Mouse (Mus musculus) limb, embryonic 15.5 days (tissue): Measurements from ENCODE around the gene Npy4r. TPM values are rescaled to one million over a fixed set of nuclear protein-coding genes. Genes with fewer than 3 reads are reported as not detected.
A peak's percentile ranks its signal among the peaks of the same experiment; 100 is the strongest.

ENCODE experiments used
- ATAC-seq: fragments of 200-750 bp; cut with Nextera tagmentation; 2 replicates; pipeline ENCODE4 v1.8.0; 2017; ENCODE audit warnings: low read depth, moderate TSS enrichment; ENCODE audit not compliant: insufficient number of reproducible peaks, low FRiP score, low TSS enrichment
- H3K27ac ChIP-seq: fragments of 300-500 bp; sonication (generic); 2 replicates; pipeline ENCODE4 v1.5.1; 2015; ENCODE audit warnings: moderate library complexity, mild to moderate bottlenecking, inconsistent platforms
- H3K27me3 ChIP-seq: fragments of 300-500 bp; sonication (generic); 2 replicates; pipeline ENCODE4 v1.6.1; 2015; ENCODE audit warnings: inconsistent platforms
- H3K36me3 ChIP-seq: fragments of 300-500 bp; sonication (generic); 2 replicates; pipeline ENCODE4 v1.6.1; 2015; ENCODE audit warnings: inconsistent platforms
- H3K4me1 ChIP-seq: fragments of 300-500 bp; sonication (generic); 2 replicates; pipeline ENCODE4 v1.6.1; 2015; ENCODE audit warnings: inconsistent platforms
- H3K4me2 ChIP-seq: fragments of 300-500 bp; sonication (generic); 2 replicates; pipeline ENCODE4 v1.6.1; 2015; ENCODE audit warnings: mild to moderate bottlenecking, inconsistent platforms
- H3K4me3 ChIP-seq: fragments of 300-500 bp; sonication (generic); 2 replicates; pipeline ENCODE4 v1.5.1; 2015; ENCODE audit warnings: mild to moderate bottlenecking, inconsistent platforms
- H3K9ac ChIP-seq: fragments of 300-500 bp; sonication (generic); 2 replicates; pipeline ENCODE4 v1.6.1; 2015; ENCODE audit warnings: inconsistent platforms
- H3K9me3 ChIP-seq: fragments of 300-500 bp; sonication (generic); 2 replicates; pipeline ENCODE4 v1.6.1; 2016; ENCODE audit warnings: inconsistent platforms
- WGBS: fragments of 180-500 bp; shearing (Covaris S2); methylation state at CpG from one replicate; pipeline ENCODE4 v1.1.7; 2015; 5-methylcytosine and 5-hydroxymethylcytosine counted together
- polyA plus RNA-seq: library from polyadenylated mRNA; unstranded; fragments of >200 nt; fragmentation: Nextera tagmentation; extraction: Ambion mirVana; gene quantifications from 2 replicates; pipeline ENCODE4 v1.2.1, GENCODE M21; 2015

Npy4r gene
- polyA plus RNA-seq, result 0.09 TPM in 1 of 2 replicates, not detected in the other

DNA sequence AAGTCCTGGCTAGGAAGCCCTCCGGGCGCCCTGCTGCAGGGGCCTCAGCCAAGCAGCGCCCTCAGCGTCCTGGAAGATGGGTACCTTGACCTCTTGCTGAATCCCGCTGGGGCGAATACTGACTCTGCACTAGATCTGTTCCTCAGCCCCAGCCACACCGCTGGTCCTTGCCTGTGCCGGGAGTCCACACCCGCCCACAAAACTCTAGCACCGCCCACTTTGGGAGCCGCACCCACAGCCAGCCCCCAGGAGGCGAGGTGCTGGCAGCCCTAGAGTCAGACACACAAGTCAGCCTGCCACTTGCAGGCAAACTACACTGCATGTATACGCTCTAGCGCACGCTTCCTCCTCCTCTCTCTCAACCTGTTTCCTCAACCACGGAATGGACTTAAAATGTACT lies at the start of gene Npy4r:
TSS of gene Npy4r (minus strand) at position 148 of the 400 bp plus-strand sequence.
- Histone ChIP-seq H3K4me1 (peaks cover 10% of the 10 kb centered on the region), H3K9me3 (no peaks in the 10 kb centered on the region), H3K9ac (no peak within 1 kb of the TSS), H3K27ac (no peak within 1 kb of the TSS), H3K4me2 (peak within 1 kb of the TSS; percentile 40), H3K36me3 (no peaks in the 10 kb centered on the region), H3K27me3 (no peaks in the 10 kb centered on the region), H3K4me3 (no peak within 1 kb of the TSS)
- ATAC-seq, result peak; percentile 49; the same call in 1 of the 2 replicates
- WGBS, result 15% methylated on average over 16 of the region's 16 CpGs

DNA sequence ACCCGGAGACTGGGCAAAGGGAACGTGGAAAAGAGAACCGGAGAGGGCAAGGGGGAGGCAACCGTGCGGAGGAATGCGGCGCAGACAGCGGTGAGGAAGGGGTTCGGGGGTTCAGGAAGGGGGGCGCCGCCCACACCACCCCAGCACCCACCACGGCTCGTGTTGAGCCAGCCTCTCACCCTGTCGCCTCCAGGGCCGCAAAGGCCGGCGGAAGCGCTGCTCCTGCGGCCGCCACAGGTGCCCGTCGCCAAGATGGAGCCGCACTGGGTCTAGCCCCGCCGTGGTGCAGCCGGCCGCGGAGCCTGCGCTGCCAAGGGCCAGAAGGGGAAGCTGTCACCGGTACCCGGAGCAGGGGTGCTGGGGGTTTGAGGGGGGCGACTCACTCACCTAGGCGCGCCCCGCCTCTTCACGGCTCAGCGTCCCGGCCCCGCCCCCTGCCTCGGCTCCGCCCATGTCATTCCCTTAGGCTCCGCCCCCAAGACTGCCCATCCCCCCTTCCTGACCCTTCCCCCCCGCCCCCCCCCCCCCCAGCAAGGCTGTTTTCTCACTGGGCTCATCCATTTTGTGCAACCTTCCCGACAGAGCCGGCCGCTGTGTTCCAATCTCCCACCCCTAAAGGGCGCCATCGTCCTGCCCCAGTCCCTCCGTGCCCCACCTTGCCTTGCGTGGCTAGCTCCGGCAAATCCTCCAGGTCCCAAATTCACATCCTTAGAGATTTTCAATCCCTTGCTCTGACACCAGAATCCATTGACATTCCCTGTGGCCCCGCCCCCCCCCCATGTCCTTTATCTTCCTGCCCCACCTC lies 49.1 kb upstream of the Npy4r start, which contains the start of gene Gprin2:
TSS of gene Gprin2 (minus strand) at position 423 of the 805 bp plus-strand sequence.
- H3K4me2 ChIP-seq, result peak within 1 kb of the TSS; percentile 93
- peak within 1 kb of the TSS; percentile 66 for H3K4me3 ChIP-seq
- 3% methylated on average over 41 of the region's 52 CpGs for WGBS
- H3K9ac ChIP-seq, result peak within 1 kb of the TSS; percentile 57
- ATAC-seq, result no peak
- no peaks in the 10 kb centered on the region for H3K9me3 ChIP-seq
- peaks cover 7% of the 10 kb centered on the region; the same call in 1 of the 2 replicates for H3K27me3 ChIP-seq
- 0 out of 2 replicates have a peak within 1 kb of the TSS, but pooled peaks have one; percentile 27 for H3K27ac ChIP-seq
- H3K36me3 ChIP-seq, result no peaks in the 10 kb centered on the region
- H3K4me1 ChIP-seq, result peaks cover 23% of the 10 kb centered on the region

DNA sequence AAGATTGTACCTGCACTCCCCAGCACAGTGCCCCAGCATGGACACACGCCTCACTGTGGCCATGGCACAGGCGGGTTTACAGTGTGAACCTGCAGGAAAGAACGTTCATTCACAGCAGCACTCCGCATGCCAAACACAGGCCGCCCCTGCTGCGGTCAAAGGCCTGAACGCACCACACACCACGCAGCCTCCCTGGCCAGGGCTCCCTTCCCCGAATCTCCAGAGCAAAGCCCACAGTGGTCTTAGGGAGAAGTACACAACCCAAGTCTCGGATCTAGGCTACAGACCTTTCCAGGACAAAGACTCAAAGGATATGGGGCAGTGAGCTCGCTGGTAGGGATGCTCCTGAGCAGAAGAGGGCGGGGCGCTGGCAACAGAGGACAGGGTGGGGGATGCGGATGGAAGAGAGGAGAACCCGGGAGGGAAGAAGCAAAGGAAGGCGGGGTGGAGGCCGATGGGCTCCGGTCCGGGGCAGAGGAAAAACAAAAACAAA lies 48.5 kb upstream of the Npy4r start:
- H3K4me2 ChIP-seq, result peak overlapping the region; percentile 93
- peak overlapping the region; percentile 57 for H3K9ac ChIP-seq
- no peaks in the 10 kb centered on the region for H3K36me3 ChIP-seq
- peaks cover 29% of the 10 kb centered on the region for H3K4me1 ChIP-seq
- H3K27ac ChIP-seq, result 0 out of 2 replicates have a peak overlapping the region, but pooled peaks have one; percentile 27
- peaks cover 7% of the 10 kb centered on the region; the same call in 1 of the 2 replicates for H3K27me3 ChIP-seq
- no peaks in the 10 kb centered on the region for H3K9me3 ChIP-seq
- 4% methylated on average over 19 of the region's 19 CpGs for WGBS
- H3K4me3 ChIP-seq, result peak overlapping the region; percentile 66
- ATAC-seq, result no peak

DNA sequence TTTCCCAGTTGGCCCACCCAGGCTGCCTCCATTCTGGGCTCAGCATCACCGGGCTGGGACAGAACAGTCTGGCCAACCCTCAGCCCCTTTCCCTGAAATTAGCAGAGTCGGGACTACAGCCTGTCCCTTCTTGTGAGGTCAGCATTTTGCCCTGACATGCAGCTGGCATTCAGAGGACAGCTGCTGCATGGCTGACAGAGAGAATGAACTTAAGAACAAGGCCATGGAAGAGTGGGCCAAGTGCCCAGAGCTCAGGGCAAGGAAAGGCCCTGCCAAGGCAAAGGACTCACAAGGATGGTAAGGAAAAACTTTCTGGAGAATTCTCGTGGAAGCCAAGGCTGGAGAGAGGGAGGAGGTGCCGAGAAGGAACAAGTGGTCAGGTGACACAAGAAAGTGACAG lies 44.4 kb upstream of the Npy4r start:
- Histone ChIP-seq H3K4me1 (peaks cover 29% of the 10 kb centered on the region), H3K9ac (no peak overlapping the region), H3K27me3 (no peaks in the 10 kb centered on the region; the same call in 1 of the 2 replicates), H3K27ac (peak overlapping the region; percentile 35; the same call in 1 of the 2 replicates), H3K36me3 (no peaks in the 10 kb centered on the region), H3K4me3 (no peak overlapping the region), H3K4me2 (no peak overlapping the region), H3K9me3 (no peaks in the 10 kb centered on the region)
- 25% methylated on average over 4 of the region's 4 CpGs for WGBS
- no peak for ATAC-seq

DNA sequence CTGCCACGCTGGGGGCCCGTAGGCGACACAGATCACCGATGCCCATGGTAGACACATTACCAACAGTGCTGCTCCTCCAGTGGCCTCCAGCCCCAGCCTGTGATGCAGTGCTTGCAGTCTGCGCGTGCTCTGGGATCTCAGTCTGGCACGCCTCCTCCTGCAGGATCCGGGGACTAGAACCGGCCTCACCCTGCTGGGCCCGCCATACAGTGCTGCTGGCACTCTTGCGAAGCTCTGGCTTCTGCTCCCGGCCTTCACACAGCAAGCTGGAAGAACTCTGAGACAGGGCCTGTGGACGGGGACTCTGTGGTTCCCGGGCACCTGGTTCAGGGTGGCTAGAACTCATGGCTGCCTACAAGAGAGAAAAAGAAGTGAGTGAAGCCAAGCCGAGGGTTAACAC lies 43.2 kb upstream of the Npy4r start:
- 82% methylated on average over 15 of the region's 15 CpGs for WGBS
- ATAC-seq, result no peak
- H3K4me3 ChIP-seq, result no peak overlapping the region
- H3K27ac ChIP-seq, result no peak overlapping the region
- no peaks in the 10 kb centered on the region; the same call in 1 of the 2 replicates for H3K27me3 ChIP-seq
- H3K36me3 ChIP-seq, result no peaks in the 10 kb centered on the region
- no peaks in the 10 kb centered on the region for H3K9me3 ChIP-seq
- peaks cover 21% of the 10 kb centered on the region for H3K4me1 ChIP-seq
- H3K9ac ChIP-seq, result no peak overlapping the region
- no peak overlapping the region for H3K4me2 ChIP-seq

DNA sequence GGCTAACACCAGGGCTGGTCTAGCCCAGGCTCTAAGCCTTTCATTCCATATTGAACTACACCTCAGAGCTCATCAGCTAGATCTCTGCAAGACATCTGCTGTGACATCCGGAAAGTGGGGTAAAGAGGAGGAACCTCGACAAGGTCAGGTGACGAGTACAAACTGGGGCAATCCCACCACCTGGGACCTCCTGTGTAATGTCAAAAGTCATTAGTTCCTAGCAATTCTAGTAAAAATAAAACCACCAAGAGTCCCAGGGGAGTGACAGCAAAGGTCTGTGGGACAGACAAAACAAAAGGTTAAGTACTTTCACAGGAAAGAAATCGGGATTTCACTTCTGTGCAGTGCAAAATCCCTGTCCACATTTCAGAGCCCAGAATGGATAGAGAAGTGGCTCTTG lies 41.6 kb upstream of the Npy4r start:
- no peaks in the 10 kb centered on the region for H3K36me3 ChIP-seq
- no peak for ATAC-seq
- no peak overlapping the region for H3K4me3 ChIP-seq
- no peaks in the 10 kb centered on the region for H3K9me3 ChIP-seq
- no peaks in the 10 kb centered on the region; the same call in 1 of the 2 replicates for H3K27me3 ChIP-seq
- H3K9ac ChIP-seq, result no peak overlapping the region
- no peak overlapping the region for H3K4me2 ChIP-seq
- peaks cover 15% of the 10 kb centered on the region for H3K4me1 ChIP-seq
- no peak overlapping the region for H3K27ac ChIP-seq
- 71% methylated on average over 4 of the region's 4 CpGs for WGBS

DNA sequence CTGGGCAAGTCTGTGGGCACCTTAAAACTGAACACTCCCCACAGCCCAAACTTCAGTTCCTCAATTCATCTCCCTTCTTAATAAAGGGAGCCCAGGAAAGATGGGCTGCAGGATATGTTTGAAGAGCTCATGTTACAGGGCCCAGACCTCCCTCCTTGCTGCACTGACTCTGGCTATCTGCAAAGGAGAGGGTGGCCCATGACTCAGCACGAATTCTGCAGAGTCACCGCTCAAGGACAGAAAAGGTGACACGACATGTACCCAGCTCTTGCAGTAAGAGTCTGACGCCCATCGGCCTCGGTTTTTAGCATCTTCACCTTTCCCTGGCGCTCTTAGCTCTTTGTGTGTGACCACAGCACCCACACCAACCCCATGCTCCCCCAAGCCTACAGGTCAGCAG lies 38.1 kb upstream of the Npy4r start:
- H3K9me3 ChIP-seq, result no peaks in the 10 kb centered on the region
- H3K4me1 ChIP-seq, result no peaks in the 10 kb centered on the region; the same call in 1 of the 2 replicates
- WGBS, result 71% methylated on average over 7 of the region's 7 CpGs
- no peak overlapping the region for H3K4me2 ChIP-seq
- no peak overlapping the region for H3K4me3 ChIP-seq
- ATAC-seq, result no peak
- no peaks in the 10 kb centered on the region for H3K27me3 ChIP-seq
- H3K27ac ChIP-seq, result no peak overlapping the region
- H3K36me3 ChIP-seq, result no peaks in the 10 kb centered on the region
- no peak overlapping the region for H3K9ac ChIP-seq

DNA sequence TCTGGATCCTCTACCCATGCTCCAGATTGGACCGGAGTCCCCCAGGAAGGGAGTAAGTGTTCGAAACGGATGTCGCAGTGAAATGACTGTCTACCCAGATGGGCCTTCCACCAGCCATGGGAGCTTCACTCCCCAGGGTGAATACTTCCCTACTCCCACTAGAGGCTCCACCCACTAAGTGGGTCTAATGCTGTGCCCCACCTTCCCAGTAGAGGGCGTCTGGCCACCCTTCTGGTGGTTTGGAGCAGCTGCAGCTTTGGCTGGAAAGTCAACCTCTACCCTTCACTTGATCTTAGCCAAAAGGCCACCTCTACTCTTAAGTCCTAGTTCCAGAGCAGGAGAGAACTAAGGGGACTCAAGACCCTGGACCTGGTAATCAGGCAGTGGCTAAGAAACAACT lies 36.3 kb upstream of the Npy4r start:
- 68% methylated on average over 5 of the region's 5 CpGs for WGBS
- no peak for ATAC-seq

DNA sequence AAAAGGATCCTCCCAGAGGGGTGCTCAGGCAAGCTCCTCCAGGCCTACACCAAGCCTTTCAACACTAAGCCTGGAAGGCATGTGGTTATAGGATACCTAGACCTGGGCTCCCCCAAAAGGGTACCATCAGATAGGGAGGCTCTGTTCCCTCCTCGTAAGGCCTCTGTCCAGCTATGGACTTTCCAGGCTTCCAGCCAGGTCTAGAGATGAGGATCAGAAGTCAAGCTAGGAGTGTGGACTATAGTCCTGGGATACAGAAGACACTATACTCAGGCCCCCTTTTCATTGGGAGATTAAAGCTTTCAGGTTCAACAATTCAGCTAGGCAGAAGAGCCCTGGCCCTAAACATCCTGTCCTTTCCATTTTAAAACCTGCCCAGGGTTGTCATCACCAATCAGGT lies 30.8 kb upstream of the Npy4r start:
- H3K4me1 ChIP-seq, result no peaks in the 10 kb centered on the region; the same call in 1 of the 2 replicates
- H3K9me3 ChIP-seq, result no peaks in the 10 kb centered on the region
- ATAC-seq, result no peak
- H3K4me2 ChIP-seq, result no peak overlapping the region
- WGBS, result 81% methylated on average over 1 of the region's 1 CpGs
- H3K36me3 ChIP-seq, result no peaks in the 10 kb centered on the region
- H3K27ac ChIP-seq, result no peak overlapping the region
- H3K4me3 ChIP-seq, result no peak overlapping the region
- no peak overlapping the region for H3K9ac ChIP-seq
- no peaks in the 10 kb centered on the region for H3K27me3 ChIP-seq

More for the DNA sequence above, 36.3 kb upstream of the Npy4r start:
- H3K4me2 ChIP-seq, result no peak overlapping the region
- no peak overlapping the region for H3K27ac ChIP-seq
- no peaks in the 10 kb centered on the region for H3K9me3 ChIP-seq
- no peaks in the 10 kb centered on the region for H3K36me3 ChIP-seq
- H3K9ac ChIP-seq, result no peak overlapping the region
- H3K27me3 ChIP-seq, result no peaks in the 10 kb centered on the region
- no peak overlapping the region for H3K4me3 ChIP-seq
- H3K4me1 ChIP-seq, result no peaks in the 10 kb centered on the region; the same call in 1 of the 2 replicates

DNA sequence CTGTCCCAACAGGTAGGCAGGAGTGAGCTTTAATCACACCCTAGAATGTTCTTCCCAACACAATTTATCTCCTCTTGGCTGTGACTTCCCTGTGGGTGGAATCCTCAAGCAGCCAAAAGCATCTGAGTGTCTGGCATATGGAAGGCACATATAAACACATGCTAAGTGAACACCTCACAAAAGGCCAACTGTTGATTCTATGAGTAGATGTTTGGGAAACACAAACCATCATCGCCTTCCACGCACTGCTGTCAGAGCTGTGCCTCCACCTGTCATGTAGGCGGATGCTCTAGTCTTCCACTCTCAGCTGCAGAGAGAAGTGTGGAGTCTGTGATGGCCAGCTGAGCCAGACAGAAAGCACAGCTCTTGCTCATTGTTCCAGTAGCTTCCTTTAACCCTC lies 27.1 kb upstream of the Npy4r start:
- WGBS, result 79% methylated on average over 3 of the region's 3 CpGs
- Histone ChIP-seq H3K27ac (no peak overlapping the region), H3K4me3 (no peak overlapping the region), H3K4me1 (no peaks in the 10 kb centered on the region), H3K27me3 (no peaks in the 10 kb centered on the region), H3K9me3 (no peaks in the 10 kb centered on the region), H3K36me3 (no peaks in the 10 kb centered on the region), H3K9ac (no peak overlapping the region), H3K4me2 (no peak overlapping the region)
- no peak for ATAC-seq

DNA sequence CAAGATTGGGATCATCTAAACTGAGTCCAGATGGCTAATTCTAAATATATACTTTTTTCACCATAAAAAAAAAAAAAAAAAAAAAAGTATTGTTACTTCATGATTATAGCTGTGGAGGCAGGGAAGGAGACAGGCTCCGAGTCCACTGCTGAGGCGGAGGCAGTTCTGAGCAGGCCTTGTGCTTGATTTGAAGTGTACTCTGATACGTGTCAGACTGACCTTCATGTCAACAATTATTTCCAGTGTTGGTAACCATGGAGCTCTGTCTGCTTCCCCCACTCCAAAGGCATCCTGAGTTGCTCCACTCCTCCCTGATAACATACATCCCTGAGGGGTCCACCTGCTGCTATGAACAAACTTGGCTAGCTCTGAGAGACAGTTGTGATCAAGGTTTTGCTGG lies 18.8 kb upstream of the Npy4r start:
- Histone ChIP-seq H3K27me3 (no peaks in the 10 kb centered on the region), H3K4me3 (no peak overlapping the region), H3K4me1 (no peaks in the 10 kb centered on the region), H3K27ac (no peak overlapping the region), H3K36me3 (no peaks in the 10 kb centered on the region), H3K4me2 (no peak overlapping the region), H3K9me3 (no peaks in the 10 kb centered on the region), H3K9ac (no peak overlapping the region)
- no peak for ATAC-seq
- 85% methylated on average over 3 of the region's 3 CpGs for WGBS

DNA sequence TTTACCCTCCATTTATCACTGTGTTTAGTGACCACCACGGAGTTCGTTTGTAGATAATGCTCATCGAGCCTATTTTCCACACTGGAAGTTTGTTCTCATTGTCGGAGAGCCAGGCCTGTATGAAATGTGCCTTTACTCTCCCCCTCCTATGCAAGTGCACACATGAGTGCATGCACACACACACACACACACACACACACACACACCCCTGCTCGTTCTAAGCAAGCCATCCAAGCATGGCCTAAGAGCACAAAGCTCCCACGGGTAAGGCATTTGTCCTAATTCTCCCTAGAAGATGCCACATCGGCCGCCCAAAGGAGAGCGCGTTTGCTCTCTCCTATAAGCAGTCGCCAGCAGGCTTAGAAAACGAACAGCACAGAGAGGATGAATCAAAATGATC lies 3.5 kb upstream of the Npy4r start:
- Histone ChIP-seq H3K9me3 (no peaks in the 10 kb centered on the region), H3K4me1 (peaks cover 10% of the 10 kb centered on the region), H3K9ac (no peak overlapping the region), H3K4me2 (no peak overlapping the region), H3K4me3 (no peak overlapping the region), H3K27me3 (no peaks in the 10 kb centered on the region), H3K27ac (no peak overlapping the region), H3K36me3 (no peaks in the 10 kb centered on the region)
- WGBS, result 81% methylated on average over 12 of the region's 12 CpGs
- ATAC-seq, result no peak
